Mouse (Mus musculus): ENCODE results near the gene Aim2.
"Not testable (repeated sequence)": the region's sequence is repeated elsewhere in the genome, so short reads cannot be mapped to it uniquely, and the experiment has no call there.

The Aim2 gene

GRCm38 (mm10) chr1:173451665-173452064 is 101.0 kb downstream of the Aim2 start:
- DNase-seq (ENCODE audit: inconsistent age in 2 of 2, low spot score in 1 of 2): peak in 1 of 2 experiments; percentile 26

GRCm38 (mm10) chr1:173456139-173456754 is 105.6 kb downstream of the Aim2 start:
- DNase-seq (ENCODE audit: inconsistent age in 2 of 2, low spot score in 1 of 2): peak in 1 of 2 experiments; percentile 73

- peak in 1 of 2 experiments; percentile 47 for DNase-seq (ENCODE audit: inconsistent age in 2 of 2, low spot score in 1 of 2)
Measured at GRCm38 (mm10) chr1:173456761-173457160, 106.1 kb downstream of the Aim2 start.

GRCm38 (mm10) chr1:173480399-173481181 is 129.9 kb downstream of the Aim2 start:
- not testable (repeated sequence) for DNase-seq (ENCODE audit: inconsistent age in 2 of 2, low spot score in 1 of 2)

- not testable (repeated sequence) for DNase-seq (ENCODE audit: inconsistent age in 2 of 2, low spot score in 1 of 2)
Measured at GRCm38 (mm10) chr1:173481182-173481574, 130.5 kb downstream of the Aim2 start.

- DNase-seq (ENCODE audit: inconsistent age in 2 of 2, low spot score in 1 of 2): not testable (repeated sequence)
Measured at GRCm38 (mm10) chr1:173490812-173491480, 140.3 kb downstream of the Aim2 start, which contains the start of gene Ifi206. TSS of gene Ifi206 (minus strand) at chr1:173491041.

- not testable (repeated sequence) for DNase-seq (ENCODE audit: inconsistent age in 2 of 2, low spot score in 1 of 2)
Measured at GRCm38 (mm10) chr1:173491483-173491882, 140.8 kb downstream of the Aim2 start.

- DNase-seq (ENCODE audit: inconsistent age in 2 of 2, low spot score in 1 of 2): not testable (repeated sequence)
Measured at GRCm38 (mm10) chr1:173510595-173510994, 159.9 kb downstream of the Aim2 start.
